Mouse (Mus musculus) hindbrain, embryonic 13.5 days (tissue): ENCODE measurements around the gene Hic2. TPM values are rescaled to one million over a fixed set of nuclear protein-coding genes. Genes with fewer than 3 reads are reported as not detected.
"Not testable (repeated sequence)": the region's sequence is repeated elsewhere in the genome, so short reads cannot be mapped to it uniquely, and the experiment has no call there.

Source experiments
- ATAC-seq: fragments of 200-750 bp; cut with Nextera tagmentation; 2 replicates; pipeline ENCODE4 v1.8.0; 2017; ENCODE audit warnings: moderate TSS enrichment; ENCODE audit not compliant: low FRiP score
- H3K27ac ChIP-seq: fragments of 300-500 bp; sonication (generic); 2 replicates; pipeline ENCODE4 v1.5.1; 2015; ENCODE audit warnings: inconsistent platforms, mild to moderate bottlenecking, moderate library complexity
- H3K27me3 ChIP-seq: fragments of 300-500 bp; sonication (generic); 2 replicates; pipeline ENCODE4 v1.6.1; 2015; ENCODE audit warnings: mild to moderate bottlenecking, inconsistent platforms
- H3K36me3 ChIP-seq: fragments of 300-500 bp; sonication (generic); 2 replicates; pipeline ENCODE4 v1.6.1; 2015; ENCODE audit warnings: mild to moderate bottlenecking, inconsistent platforms
- H3K4me1 ChIP-seq: fragments of 300-500 bp; sonication (generic); replicated peaks from 2 replicates; pipeline ENCODE4 v1.6.1; 2015; ENCODE audit warnings: inconsistent platforms
- H3K4me2 ChIP-seq: fragments of 300-500 bp; sonication (generic); 2 replicates; pipeline ENCODE4 v1.6.1; 2015; ENCODE audit warnings: inconsistent platforms, mild to moderate bottlenecking, moderate library complexity
- H3K4me3 ChIP-seq: fragments of 300-500 bp; sonication (generic); 2 replicates; pipeline ENCODE4 v1.5.1; 2015; ENCODE audit warnings: mild to moderate bottlenecking, inconsistent platforms
- H3K9ac ChIP-seq: fragments of 300-500 bp; sonication (generic); 2 replicates; pipeline ENCODE4 v1.6.1; 2015; ENCODE audit warnings: mild to moderate bottlenecking, inconsistent platforms
- H3K9me3 ChIP-seq: fragments of 300-500 bp; sonication (generic); 2 replicates; pipeline ENCODE4 v1.6.1; 2016; ENCODE audit warnings: inconsistent platforms
- WGBS: fragments of 180-500 bp; shearing (Covaris S2); methylation state at CpG from one replicate; pipeline ENCODE4 v1.1.7; 2015; 5-methylcytosine and 5-hydroxymethylcytosine counted together
- polyA plus RNA-seq: library from polyadenylated mRNA; unstranded; fragments of >200 nt; fragmentation: Nextera tagmentation; extraction: Ambion mirVana; gene quantifications from 2 replicates; pipeline ENCODE4 v1.2.1, GENCODE M21; 2015

Gene Hic2
- polyA plus RNA-seq, 1 experiment from 2014 or later, result 9.0 TPM

DNA sequence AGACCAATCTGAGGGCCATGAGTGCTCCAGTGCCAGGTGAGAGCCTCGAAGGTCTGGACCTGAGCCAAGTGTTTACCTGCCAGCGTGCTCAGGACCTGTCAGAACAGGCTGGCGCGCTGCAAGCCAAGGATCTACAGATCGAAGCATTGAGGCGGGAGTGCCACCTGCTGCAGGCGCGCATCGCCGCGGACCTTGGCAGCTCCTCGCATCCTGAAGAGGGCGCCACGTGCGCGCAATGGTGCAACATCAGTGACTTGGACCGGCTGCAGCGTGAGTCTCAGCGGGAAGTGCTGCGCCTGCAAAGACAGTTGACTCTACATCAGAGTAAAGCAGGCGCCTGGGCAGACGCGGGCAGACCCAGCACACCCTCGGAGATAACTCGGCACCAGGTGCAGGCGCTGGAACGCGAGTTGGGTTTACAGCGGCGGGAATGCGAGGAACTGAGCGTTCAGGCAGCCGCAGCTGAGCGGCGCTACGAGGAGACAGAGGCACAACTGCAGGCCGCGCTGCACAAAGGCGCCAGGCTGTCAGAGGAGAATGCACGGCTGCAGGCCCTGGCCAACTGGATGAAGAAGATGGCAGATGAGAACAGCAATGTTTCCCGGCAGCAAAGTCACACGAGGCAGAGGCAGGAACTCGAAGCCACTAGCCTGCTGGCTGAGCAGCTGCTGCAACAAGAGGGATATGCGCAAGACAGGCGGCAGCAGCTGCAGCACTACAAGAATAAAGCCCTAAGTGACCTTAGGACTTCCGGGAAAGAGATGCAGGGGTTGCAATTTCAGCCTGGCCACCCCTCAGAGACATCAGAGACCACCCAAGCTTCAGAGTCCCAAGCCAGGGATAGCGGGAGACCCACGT is 23.2 kb upstream of the Hic2 start:
- ATAC-seq, result peak; percentile 65
- Histone ChIP-seq H3K9me3 (no peaks in the 10 kb centered on the region), H3K4me3 (peak overlapping the region; percentile 55), H3K4me2 (peak overlapping the region; percentile 82), H3K27me3 (peaks cover 21% of the 10 kb centered on the region), H3K36me3 (no peaks in the 10 kb centered on the region), H3K4me1 (peaks cover 26% of the 10 kb centered on the region), H3K27ac (peak overlapping the region; percentile 92), H3K9ac (peak overlapping the region; percentile 77)
- WGBS, result 7% methylated on average over 48 of the region's 48 CpGs

GRCm38 (mm10) chr16:17216934-17217633 is 16.3 kb upstream of the Hic2 start:
- no peak overlapping the region for H3K9ac ChIP-seq
- ATAC-seq, result no peak
- H3K9me3 ChIP-seq, result no peaks in the 10 kb centered on the region
- no peak overlapping the region for H3K4me3 ChIP-seq
- H3K27ac ChIP-seq, result no peak overlapping the region
- no peaks in the 10 kb centered on the region for H3K4me1 ChIP-seq
- H3K4me2 ChIP-seq, result no peak overlapping the region
- H3K36me3 ChIP-seq, result no peaks in the 10 kb centered on the region
- H3K27me3 ChIP-seq, result no peaks in the 10 kb centered on the region
- WGBS, result 65% methylated on average over 8 of the region's 8 CpGs

DNA sequence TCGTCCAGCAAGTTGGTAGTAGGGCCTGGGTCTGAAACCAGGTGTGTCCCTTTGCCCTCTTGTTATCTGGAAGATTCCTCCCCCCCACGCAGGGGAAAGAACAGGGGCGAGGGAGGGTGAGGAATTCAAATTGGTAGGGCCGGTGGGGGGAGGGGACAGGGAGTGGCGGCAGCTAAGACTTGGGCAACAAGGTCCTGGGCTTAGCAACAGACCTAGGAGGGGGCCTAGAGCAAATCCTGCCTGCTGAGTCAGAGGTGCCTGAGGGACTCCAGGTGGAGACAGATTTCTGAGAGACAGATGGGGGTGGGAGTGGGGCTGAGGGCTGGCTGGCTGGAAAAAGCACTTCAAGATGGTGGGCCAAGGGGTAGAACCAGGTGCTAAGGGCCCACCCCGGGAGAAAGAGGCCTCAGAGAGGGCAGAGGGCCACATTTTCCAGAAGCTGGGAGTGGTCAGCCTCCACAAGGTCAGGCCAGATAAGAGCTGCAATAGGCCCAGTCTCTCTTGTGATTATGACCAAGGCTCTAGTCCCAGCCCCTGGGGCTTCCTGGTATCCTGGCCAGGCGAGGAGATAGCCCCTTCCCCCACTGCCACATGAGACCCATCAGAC is 13.1 kb upstream of the Hic2 start:
- no peak overlapping the region for H3K9ac ChIP-seq
- WGBS, result 37% methylated on average over 7 of the region's 7 CpGs
- no peak for ATAC-seq
- H3K27me3 ChIP-seq, result no peaks in the 10 kb centered on the region
- no peaks in the 10 kb centered on the region for H3K36me3 ChIP-seq
- no peak overlapping the region for H3K27ac ChIP-seq
- no peak overlapping the region for H3K4me3 ChIP-seq
- no peak overlapping the region for H3K4me2 ChIP-seq
- H3K4me1 ChIP-seq, result no peaks in the 10 kb centered on the region
- no peaks in the 10 kb centered on the region for H3K9me3 ChIP-seq

DNA sequence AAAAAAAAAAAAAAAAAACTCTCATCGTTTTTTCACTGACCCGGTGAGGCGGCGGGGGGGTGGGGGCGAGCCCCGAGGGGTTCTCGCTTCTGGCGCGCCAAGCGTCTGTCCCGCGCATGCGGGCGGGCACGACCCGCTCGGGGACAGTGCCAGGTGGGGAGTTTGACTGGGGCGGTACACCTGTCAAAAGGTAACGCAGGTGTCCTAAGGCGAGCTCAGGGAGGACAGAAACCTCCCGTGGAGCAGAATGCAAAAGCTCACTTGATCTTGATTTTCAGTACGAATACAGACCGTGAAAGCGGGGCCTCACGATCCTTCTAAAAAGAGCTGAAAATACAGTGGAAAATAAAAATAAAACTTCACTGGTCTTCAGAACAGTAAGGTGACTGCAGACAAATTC is 11.2 kb upstream of the Hic2 start:
- ATAC-seq, result peak; percentile 100
- Histone ChIP-seq H3K4me1 (no peaks in the 10 kb centered on the region), H3K4me3 (no peak overlapping the region), H3K4me2 (no peak overlapping the region), H3K9me3 (no peaks in the 10 kb centered on the region), H3K36me3 (no peaks in the 10 kb centered on the region), H3K27me3 (no peaks in the 10 kb centered on the region), H3K9ac (no peak overlapping the region), H3K27ac (no peak overlapping the region)
- 29% methylated on average over 25 of the region's 25 CpGs for WGBS

- no peak for ATAC-seq
- Histone ChIP-seq H3K27me3 (no peaks in the 10 kb centered on the region), H3K4me3 (no peak overlapping the region), H3K4me1 (no peaks in the 10 kb centered on the region), H3K9me3 (no peaks in the 10 kb centered on the region), H3K9ac (no peak overlapping the region), H3K36me3 (no peaks in the 10 kb centered on the region), H3K27ac (no peak overlapping the region), H3K4me2 (no peak overlapping the region)
- WGBS, result 88% methylated on average over 5 of the region's 5 CpGs
These were observed 7.8 kb upstream of the Hic2 start for GRCm38 (mm10) chr16:17225584-17225983.

- Histone ChIP-seq H3K27ac (no peak overlapping the region), H3K36me3 (no peaks in the 10 kb centered on the region), H3K9me3 (no peaks in the 10 kb centered on the region), H3K4me1 (no peaks in the 10 kb centered on the region), H3K9ac (no peak overlapping the region), H3K4me2 (no peak overlapping the region), H3K4me3 (no peak overlapping the region), H3K27me3 (no peaks in the 10 kb centered on the region)
- ATAC-seq, result no peak
These were observed 6.9 kb upstream of the Hic2 start for GRCm38 (mm10) chr16:17226496-17226895.

DNA sequence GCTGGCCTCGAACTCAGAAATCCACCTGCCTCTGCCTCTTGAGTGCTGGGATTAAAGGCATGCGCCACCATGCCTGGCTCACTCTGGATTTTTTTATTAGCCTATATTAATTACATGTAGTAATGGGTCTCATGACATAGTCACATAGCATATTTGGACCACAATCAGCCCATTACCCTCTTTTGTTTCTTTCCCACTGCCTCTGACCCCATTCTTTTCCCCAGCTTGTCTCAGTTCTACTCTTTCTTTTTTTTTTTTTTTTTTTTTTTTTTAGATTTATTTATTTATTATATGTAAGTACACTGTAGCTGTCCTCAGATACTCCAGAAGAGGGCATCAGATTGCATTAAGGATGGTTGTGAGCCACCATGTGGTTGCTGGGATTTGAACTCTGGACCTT is 1.8 kb upstream of the Hic2 start:
- peaks cover 27% of the 10 kb centered on the region for H3K4me1 ChIP-seq
- H3K9me3 ChIP-seq, ATAC-seq, H3K9ac ChIP-seq, H3K27me3 ChIP-seq, H3K4me3 ChIP-seq, H3K4me2 ChIP-seq, H3K27ac ChIP-seq, H3K36me3 ChIP-seq: not testable (repeated sequence)
- WGBS, result 93% methylated on average over 2 of the region's 2 CpGs

DNA sequence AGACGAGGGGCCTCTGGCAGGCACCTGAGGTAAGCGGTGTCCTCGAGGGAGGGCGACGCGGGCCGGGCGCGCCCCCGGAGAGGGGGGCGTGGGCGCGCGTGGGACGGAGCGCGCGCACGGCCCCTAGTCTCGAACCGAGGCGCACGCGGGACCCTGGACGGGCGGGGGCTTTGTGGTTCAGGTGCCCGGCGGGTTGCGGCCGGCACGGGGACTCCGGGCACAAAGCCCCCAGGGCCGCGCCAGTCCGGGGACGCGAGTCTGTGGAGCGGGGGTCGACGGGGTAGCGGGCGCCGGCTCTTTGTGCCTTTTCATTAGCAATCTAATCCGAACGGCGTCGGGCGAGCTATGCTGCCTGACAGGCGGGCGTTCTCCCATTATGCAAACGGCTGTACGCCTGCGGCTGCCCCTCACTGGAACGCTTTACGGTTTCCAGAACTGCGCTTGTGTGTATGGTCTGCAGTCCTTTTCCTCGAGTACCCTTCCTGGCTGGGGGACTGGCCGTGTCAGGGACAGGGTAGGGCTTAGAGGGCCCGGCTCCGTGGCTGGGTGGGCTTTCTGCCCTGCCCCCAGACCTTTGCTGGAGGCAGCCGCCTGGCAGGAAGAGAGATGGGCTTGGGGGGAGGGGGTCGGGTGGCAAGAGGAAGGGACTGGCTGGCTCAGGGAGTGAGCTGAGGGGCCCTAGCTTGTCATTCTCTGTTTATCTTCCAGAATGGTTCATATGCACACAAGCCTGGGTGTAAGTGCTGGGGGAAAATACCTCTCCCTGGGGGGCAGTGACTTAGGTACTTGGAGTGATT is 528 bp downstream of the Hic2 start:
- H3K4me1 ChIP-seq, result peaks cover 49% of the 10 kb centered on the region
- no peaks in the 10 kb centered on the region for H3K9me3 ChIP-seq
- H3K4me3 ChIP-seq, result peak overlapping the region; percentile 84
- peak overlapping the region; percentile 97 for H3K27ac ChIP-seq
- H3K27me3 ChIP-seq, result no peaks in the 10 kb centered on the region
- ATAC-seq, result peak; percentile 80
- under 1% methylated on average over 61 of the region's 62 CpGs for whole genome bisulfite sequencing
- H3K4me2 ChIP-seq, result peak overlapping the region; percentile 87
- no peaks in the 10 kb centered on the region for H3K36me3 ChIP-seq
- H3K9ac ChIP-seq, result peak overlapping the region; percentile 95

- H3K4me2 ChIP-seq, result peak overlapping the region; percentile 87
- peak overlapping the region; percentile 97 for H3K27ac ChIP-seq
- H3K36me3 ChIP-seq, result no peaks in the 10 kb centered on the region
- no peaks in the 10 kb centered on the region for H3K27me3 ChIP-seq
- WGBS, result 2% methylated on average over 12 of the region's 12 CpGs
- peak overlapping the region; percentile 84 for H3K4me3 ChIP-seq
- peaks cover 55% of the 10 kb centered on the region for H3K4me1 ChIP-seq
- H3K9me3 ChIP-seq, result no peaks in the 10 kb centered on the region
- peak overlapping the region; percentile 95 for H3K9ac ChIP-seq
- ATAC-seq, result no peak
These were observed 1.1 kb downstream of the Hic2 start for GRCm38 (mm10) chr16:17234499-17234895.

GRCm38 (mm10) chr16:17234916-17235665 is 1.7 kb downstream of the Hic2 start:
- Histone ChIP-seq H3K27me3 (no peaks in the 10 kb centered on the region), H3K4me2 (peak overlapping the region; percentile 87), H3K36me3 (no peaks in the 10 kb centered on the region), H3K9me3 (no peaks in the 10 kb centered on the region), H3K27ac (peak overlapping the region; percentile 97), H3K9ac (peak overlapping the region; percentile 95), H3K4me1 (peaks cover 60% of the 10 kb centered on the region), H3K4me3 (peak overlapping the region; percentile 84)
- ATAC-seq, result no peak
- 55% methylated on average over 9 of the region's 9 CpGs for WGBS

DNA sequence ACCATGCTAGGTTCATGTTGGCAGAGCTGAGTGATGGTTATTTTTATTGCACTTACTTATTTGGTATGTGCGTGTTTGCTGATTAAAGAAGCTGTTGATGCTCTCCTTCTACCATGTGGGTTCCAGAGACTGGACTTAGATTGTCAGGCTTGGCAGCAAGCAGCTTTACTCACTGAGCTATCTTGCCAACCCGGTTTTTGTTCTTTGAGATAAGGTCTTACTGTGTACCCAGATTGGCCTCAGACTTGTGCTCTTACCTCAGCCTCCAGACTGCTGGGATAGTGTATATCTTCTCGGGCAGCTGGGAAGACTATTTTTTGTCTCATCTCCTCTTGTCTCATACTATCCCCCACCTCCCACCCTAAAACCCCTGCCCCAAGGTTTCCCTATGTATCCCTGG is 4.3 kb downstream of the Hic2 start:
- WGBS, result 97% methylated on average over 3 of the region's 3 CpGs
- peaks cover 67% of the 10 kb centered on the region for H3K4me1 ChIP-seq

More for the DNA sequence above, 4.3 kb downstream of the Hic2 start:
- Histone ChIP-seq H3K4me2 (no peak overlapping the region), H3K27me3 (no peaks in the 10 kb centered on the region), H3K27ac (no peak overlapping the region), H3K9me3 (no peaks in the 10 kb centered on the region), H3K36me3 (no peaks in the 10 kb centered on the region), H3K9ac (no peak overlapping the region), H3K4me3 (no peak overlapping the region)
- no peak for ATAC-seq
